Mouse (Mus musculus) c-Kit-negative CD71-positive TER-119-positive erythroid progenitor cells, embryonic 14.5 days (primary cell): ENCODE data around the gene 4933430I17Rik.
A peak's percentile ranks its signal among the peaks of the same experiment; 100 is the strongest.

Experiments
- DNase-seq: peaks from one replicate; pipeline ENCODE4 v3.0.0-alpha.2; 2013; ENCODE audit warnings: low read depth, low spot score

Gene 4933430I17Rik

GRCm38 (mm10) chr4:62503374-62503970, 21.7 kb upstream of the 4933430I17Rik start, which contains the start of gene Hdhd3:
TSS of gene Hdhd3 (minus strand) at chr4:62503467.
- no peak for DNase-seq

DNA sequence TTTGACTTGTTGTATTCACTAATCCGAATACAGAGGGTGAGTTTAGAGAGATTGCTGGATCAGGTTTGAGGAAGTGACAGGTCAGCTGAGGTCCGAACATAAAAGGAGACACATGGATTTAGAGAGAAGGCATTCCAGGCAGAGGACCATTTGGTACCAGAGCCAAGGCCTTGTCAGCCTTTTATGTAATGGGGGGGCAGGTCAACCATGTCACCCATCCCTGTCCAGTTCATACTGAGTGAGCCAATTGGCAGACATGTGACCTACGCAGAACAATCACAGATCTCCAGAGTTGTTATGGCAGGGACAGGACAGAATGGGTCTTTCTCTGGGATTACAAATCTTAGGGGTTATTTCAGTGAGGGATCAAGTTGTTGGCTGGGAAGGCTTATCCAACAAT, 19.2 kb upstream of the 4933430I17Rik start:
- DNase-seq: no peak

DNA sequence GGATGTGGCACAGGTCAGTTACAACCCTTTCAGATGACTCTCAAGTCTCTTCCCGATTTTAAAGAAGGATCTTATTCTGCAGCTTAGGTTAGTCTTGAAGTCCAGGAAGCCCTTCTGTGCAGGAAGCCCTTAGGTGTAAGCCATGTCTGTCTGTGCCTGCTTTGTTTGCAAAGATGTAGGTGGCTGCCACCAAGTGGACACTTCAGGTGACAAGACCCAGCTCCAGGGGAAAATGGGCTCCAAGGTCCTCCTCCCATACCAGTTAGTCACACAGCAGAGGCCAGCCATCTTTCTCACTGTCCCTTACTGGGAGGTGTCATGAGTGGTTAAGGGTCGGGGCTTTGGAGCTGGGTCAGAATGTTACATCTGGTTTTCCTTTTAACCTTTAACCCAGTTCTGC, 18.4 kb upstream of the 4933430I17Rik start:
- peak; percentile 61 for DNase-seq

GRCm38 (mm10) chr4:62508839-62509238, 16.3 kb upstream of the 4933430I17Rik start:
- no peak for DNase-seq

GRCm38 (mm10) chr4:62509946-62510345, 15.2 kb upstream of the 4933430I17Rik start:
- no peak for DNase-seq

GRCm38 (mm10) chr4:62513998-62514506, 11.1 kb upstream of the 4933430I17Rik start:
- no peak for DNase-seq

DNA sequence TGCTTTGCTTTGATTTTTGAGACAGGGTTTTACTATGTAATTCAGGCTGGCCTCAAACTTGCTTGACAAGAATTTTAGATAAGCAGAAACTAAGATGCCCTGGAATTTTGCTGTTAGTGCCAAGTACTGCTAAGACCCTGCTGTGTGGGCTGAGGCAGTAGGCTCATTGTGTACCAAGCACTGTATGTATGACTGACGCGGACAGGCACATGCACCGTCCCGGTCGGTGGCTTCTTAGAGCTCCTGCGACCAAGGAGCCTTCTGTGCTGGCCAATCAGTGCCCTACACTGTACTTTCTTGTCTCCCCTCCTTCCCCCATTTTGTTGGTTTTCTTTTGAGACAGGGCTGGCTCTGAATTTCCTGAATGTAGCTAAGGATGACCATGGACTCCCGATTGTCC, 10.2 kb upstream of the 4933430I17Rik start:
- no peak for DNase-seq

DNA sequence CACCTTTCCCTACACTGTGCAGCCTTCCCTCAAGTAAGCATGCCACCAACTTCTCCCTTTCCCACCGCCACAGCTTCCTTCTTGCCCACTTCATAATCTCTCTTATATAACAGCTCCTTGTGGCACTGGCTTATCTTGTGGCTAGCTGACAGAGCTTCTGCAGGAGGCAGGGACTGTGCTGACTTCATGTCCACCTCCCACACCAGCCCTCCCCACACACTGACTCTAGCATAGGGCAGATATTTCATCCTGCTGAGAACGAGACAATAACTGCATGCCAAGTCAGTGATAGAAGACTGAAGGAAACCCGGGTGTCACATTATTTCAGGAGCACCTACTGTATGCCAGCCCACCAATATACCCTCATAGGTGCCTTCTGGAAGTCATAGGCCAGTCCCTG, 9.7 kb upstream of the 4933430I17Rik start:
- peak; percentile 64 for DNase-seq

- DNase-seq: no peak
Measured at GRCm38 (mm10) chr4:62516079-62516478, 9.1 kb upstream of the 4933430I17Rik start.

DNA sequence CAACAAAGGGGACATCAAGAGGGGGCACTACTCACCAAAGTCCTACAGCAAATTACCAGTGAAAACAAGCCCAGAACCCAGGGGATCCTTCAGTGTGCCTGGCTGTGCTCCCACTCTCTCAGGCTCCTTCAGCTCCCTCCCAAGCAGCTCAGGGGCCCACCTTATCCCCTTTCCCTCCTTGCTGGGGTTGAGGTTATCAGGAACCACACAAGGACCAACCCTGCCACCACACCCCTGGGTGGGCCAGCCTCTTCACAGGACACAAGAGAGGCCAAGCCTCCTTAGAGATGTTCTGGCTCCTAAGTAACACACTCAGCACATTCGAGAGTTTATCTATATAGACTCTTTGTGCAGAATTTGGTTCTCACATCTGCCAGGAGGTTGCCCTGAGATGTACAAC, 8.6 kb upstream of the 4933430I17Rik start:
- DNase-seq: peak; percentile 99

DNA sequence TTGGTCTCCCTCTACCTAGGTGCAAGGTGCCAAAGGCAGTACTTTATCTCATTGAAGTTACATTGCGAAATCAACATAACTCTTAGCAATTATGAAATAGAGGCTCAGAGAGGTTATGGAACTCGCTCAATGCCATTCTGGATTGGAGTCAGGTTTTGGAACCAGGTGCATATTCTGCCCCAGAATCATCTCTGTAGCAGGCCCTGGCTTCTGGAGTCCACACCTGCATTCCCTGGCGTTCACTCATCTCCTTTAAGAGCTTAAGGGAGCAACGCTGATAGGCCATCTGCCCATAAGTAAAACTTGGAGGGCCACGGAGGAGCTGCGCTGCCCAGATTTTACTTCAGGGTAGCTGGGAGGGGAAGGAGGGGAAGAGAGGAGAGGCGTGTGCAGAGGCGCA, 8.1 kb upstream of the 4933430I17Rik start:
- DNase-seq: peak; percentile 71

- peak; percentile 57 for DNase-seq
Measured at GRCm38 (mm10) chr4:62517538-62518415, 7.4 kb upstream of the 4933430I17Rik start.

- DNase-seq: peak; percentile 57
Measured at GRCm38 (mm10) chr4:62518416-62519121, 6.6 kb upstream of the 4933430I17Rik start.

DNA sequence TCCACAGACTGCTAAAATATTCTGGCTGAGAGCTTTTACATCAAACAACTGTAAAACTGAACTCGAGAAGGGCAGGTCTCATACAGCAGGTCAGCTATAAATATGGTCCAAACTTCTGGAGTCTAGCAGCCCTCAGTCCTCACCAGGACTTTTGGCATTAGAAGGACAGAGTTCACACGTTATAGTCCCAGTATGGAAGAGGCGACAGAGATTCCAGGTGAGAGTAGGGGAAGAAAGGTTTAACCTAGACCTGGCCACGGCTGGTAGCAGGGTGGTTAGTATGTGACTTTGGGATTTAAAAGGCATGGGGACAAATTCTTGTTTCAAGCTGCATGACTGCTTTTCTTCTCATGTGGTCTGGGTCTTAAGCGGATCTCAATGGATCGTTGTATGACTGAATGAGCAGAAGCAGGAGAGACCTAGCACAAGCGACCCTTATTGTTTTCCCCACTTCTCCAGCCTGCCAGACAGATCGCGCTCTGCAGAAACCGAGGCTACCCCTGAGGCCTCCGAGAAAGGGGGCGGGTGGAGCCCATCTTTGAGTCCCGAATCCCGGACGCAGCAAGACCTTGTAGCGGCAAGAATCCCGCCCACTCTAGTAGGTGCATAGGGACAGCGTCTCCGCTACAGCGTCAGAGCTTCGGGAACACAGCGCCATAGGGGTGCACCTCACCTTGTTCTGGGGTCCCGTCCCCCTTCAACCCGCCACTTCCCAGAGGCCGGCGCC, 5.9 kb upstream of the 4933430I17Rik start:
- no peak for DNase-seq

DNA sequence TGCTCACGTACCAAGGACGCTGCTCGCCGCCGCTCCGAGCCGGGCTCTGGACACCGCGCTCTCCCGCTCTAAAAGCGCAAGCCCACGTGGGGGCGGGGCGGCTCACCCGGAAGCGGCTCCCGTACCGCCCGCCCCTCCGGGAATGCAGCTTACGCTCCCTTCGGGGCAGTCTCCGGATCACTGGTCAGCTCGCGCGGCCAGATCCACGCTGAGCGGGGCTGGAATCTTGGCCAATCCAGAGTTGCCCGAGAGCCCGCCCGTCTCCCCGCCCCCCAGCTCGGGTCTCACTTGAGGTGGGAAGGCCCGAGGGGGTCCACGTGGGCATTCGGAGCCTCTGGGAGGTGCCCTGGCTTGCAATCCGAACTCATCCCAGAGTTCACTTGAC, 5.3 kb upstream of the 4933430I17Rik start, which contains the start of gene Alad:
Alad (minus strand) TSS at position 70 of the 385 bp plus-strand sequence.
- peak; percentile 87 for DNase-seq

DNA sequence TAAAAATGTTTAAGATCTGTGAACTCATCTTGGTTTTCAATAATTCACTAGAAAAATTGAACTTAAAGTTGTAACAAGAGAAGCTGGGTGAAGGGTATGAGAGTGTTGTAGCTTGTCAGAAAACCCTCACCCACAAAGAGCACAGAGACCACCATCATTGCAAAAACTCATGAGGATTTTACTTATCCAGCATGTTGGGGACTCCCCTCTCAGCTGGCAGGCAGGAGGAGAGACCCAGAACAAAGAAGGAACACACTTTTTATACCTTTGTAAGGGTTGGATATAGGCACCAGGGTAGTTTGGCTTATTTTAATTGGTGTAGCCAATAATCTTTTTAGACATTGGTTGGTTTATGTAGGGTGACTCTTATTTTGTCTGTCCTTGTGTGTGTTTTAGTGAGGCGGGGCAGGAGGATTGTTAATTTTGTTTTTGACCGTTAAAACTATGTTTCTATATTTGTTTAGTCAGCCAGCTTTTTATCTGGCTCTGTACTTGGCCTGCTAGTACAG, 4.2 kb upstream of the 4933430I17Rik start:
- DNase-seq: no peak

DNA sequence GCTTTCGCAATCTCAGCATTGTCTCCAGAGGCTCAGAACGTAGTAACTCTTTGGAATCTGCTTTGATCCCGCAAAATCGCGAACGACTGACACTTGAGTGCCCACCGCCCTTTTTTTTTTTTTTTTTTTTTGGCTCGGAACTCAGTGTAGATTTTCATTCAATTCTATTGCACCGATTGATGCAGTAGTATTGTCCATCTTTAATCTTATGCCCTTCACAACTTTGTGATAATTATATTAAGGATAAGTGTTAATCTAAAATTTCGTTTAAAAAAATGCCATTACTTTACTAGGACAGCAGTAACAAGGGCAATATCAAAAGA, 281 bp downstream of the 4933430I17Rik start:
- DNase-seq: no peak

- no peak for DNase-seq
Measured at GRCm38 (mm10) chr4:62526256-62526655, 1.1 kb downstream of the 4933430I17Rik start.

DNA sequence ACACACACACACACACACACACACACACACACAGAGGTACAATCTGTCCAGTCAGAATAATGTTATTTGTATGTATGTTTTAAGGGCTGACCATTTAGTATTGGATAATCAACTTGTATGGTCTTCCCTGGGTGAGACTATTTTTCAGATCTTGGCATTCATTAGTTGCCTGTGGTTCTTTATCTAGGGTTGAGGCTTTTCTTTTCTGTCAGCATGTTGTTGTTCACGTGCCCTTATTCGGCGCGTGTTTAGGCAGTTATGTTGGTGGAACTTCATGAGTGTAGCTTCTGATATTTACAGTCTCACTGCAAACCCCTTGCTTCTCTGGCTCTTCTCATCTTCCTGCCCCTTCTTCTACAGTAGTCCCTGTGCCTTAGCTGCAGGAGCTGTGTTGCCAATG, 2.5 kb downstream of the 4933430I17Rik start:
- no peak for DNase-seq

DNA sequence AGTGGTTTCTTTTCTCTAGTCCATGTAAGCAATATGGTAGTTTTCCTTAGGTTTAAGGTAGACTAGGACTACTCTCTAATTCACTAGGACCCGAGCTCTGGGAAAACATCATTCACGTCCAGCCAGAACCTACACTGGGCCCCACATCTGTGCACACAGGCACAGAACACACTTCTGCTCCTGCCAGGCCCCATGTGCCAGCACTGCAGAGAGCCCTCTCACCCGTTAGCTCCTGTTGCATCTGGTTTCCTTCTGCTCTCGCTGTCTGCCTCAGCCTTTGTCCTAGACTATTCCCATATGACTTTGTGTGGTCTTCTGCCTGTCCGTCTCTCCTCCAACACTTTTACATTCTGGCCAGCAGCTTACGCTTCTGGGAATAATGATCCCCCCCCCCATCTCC, 8.6 kb downstream of the 4933430I17Rik start:
- no peak for DNase-seq

DNA sequence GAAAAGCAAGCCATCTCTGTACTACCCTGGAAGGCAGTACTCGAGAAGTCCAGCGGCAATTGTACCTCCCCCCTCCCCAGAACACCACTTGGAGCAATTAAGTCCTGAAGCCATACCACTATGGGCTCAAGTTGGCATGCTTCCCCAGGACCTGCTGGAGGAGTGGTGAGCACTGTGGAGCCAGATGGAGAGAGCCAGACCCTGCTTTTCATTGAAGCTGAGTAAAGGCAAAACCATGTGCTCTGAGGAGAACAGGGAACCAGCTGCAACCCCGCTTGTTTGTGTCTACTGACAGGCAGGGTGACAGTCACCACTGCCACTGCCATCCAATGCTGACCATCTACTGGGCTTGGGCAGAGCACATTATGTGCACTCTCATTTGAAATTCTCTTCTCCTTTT, 16.6 kb downstream of the 4933430I17Rik start:
- no peak for DNase-seq
